Mouse (Mus musculus) olfactory bulb, adult 2 months (tissue): Measurements from ENCODE around the gene Sbf2.

Experiments used
- CTCF ChIP-seq: fragments of 200-500 bp; IDR thresholded peaks from 2 replicates; pipeline ENCODE4 v1.5.1; 2012; ENCODE audit warnings: low read depth, mild to moderate bottlenecking, low read length, moderate library complexity; ENCODE audit not compliant: insufficient read depth
- POLR2A ChIP-seq: fragments of 200-500 bp; IDR thresholded peaks from 2 replicates; pipeline ENCODE4 v1.6.1; 2012; ENCODE audit warnings: mild to moderate bottlenecking, low read depth, low read length, moderate library complexity; ENCODE audit not compliant: insufficient read depth

DNA sequence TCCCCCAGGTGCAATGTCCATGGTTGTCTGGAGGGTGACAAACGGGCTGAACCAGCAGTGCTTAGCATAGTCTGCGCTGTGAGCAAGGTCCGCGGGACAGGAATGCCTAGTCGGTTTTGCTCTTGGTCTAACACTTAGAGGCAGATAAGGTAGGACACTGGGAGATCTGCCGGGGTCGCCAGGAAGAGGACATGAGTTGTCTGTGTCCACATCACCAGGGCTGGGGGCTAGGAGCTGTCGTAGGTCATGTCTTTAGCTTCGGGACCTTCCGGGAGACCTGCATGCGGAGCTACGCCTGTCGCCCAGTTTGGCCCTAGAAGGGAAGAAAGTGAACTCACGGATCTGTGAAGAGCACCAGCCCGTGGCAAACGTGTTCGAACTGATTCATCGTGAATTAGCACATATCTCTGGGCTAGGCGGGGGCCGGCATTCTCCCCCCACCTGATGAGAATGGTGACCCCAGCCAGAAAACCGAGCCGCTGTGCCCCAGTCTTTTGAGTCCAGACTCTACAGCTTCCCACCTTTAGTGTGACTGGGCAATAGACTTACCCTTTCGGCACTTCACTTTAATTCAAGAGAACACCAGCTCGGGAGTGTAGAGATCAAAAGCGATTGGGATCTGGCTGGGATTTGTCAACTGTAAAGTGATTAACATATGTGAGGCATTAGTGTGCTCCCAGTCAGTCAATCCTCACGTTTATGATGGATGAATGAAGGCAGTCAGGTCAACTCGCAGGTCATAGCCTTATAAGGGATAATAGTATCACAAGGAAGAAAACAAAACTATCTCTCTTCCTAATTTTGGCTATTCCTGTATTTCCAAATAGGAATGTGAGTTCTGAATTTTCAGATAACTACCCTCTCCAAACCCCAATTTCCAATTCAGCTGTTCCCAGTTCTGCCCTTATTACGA lies 11.7 kb upstream of the Sbf2 start:
- TF ChIP-seq CTCF, result no peak
- no peak for TF ChIP-seq POLR2A
